Mouse (Mus musculus) midbrain, postnatal 0 days (tissue): Measurements from ENCODE around the gene Slc24a4. TPM values are rescaled to one million over a fixed set of nuclear protein-coding genes. Genes with fewer than 3 reads are reported as not detected.

Experiments used
- ATAC-seq: fragments of 200-750 bp; cut with Nextera tagmentation; 2 replicates; pipeline ENCODE4 v1.8.0; 2017; ENCODE audit warnings: moderate number of reproducible peaks, mild to moderate bottlenecking, moderate TSS enrichment, moderate library complexity; ENCODE audit not compliant: low FRiP score
- DNase-seq: peaks from one replicate; pipeline ENCODE4 v3.0.0-alpha.2; 2015; ENCODE audit warnings: low spot score
- H3K27ac ChIP-seq: fragments of 300-500 bp; sonication (generic); 2 replicates; pipeline ENCODE4 v1.5.1; 2014; ENCODE audit warnings: low read depth, mild to moderate bottlenecking, low read length, mixed read lengths
- H3K27me3 ChIP-seq: fragments of 300-500 bp; sonication (generic); 2 replicates; pipeline ENCODE4 v1.6.1; 2014; ENCODE audit warnings: low read length, control low read depth, mixed read lengths; ENCODE audit not compliant: insufficient read depth
- H3K36me3 ChIP-seq: fragments of 300-500 bp; sonication (generic); 2 replicates; pipeline ENCODE4 v1.6.1; 2014; ENCODE audit warnings: low read length, control low read depth, mixed read lengths; ENCODE audit not compliant: insufficient read depth
- H3K4me1 ChIP-seq: fragments of 300-500 bp; sonication (generic); 2 replicates; pipeline ENCODE4 v1.6.1; 2014; ENCODE audit warnings: mild to moderate bottlenecking, control low read depth, antibody characterized with exemption, low read length, mixed read lengths; ENCODE audit not compliant: insufficient read depth
- H3K4me2 ChIP-seq: fragments of 300-500 bp; sonication (generic); 2 replicates; pipeline ENCODE4 v1.6.1; 2014; ENCODE audit warnings: low read depth, mild to moderate bottlenecking, low read length, mixed read lengths; ENCODE audit not compliant: poor library complexity, severe bottlenecking
- H3K4me3 ChIP-seq: fragments of 300-500 bp; sonication (generic); 2 replicates; pipeline ENCODE4 v1.5.1; 2014; ENCODE audit warnings: low read depth, mild to moderate bottlenecking, low read length, moderate library complexity
- H3K9ac ChIP-seq: fragments of 300-500 bp; sonication (generic); replicated peaks from 2 replicates; pipeline ENCODE4 v1.6.1; 2014; ENCODE audit warnings: mild to moderate bottlenecking, low read length, moderate library complexity, mixed read lengths; ENCODE audit not compliant: poor library complexity, severe bottlenecking
- H3K9me3 ChIP-seq: fragments of 300-500 bp; sonication (generic); 2 replicates; pipeline ENCODE4 v1.6.1; 2016; ENCODE audit warnings: low read length, control low read depth
- CTCF ChIP-seq: IDR thresholded peaks from 2 replicates; pipeline ENCODE4 v1.5.1; 2016; ENCODE audit warnings: antibody characterized with exemption, mild to moderate bottlenecking
- WGBS: fragments of 180-500 bp; shearing (Covaris S2); extraction: QIAGEN DNeasy Blood & Tissue Kit; methylation state at CpG from one replicate; pipeline ENCODE4 v1.1.7; 2014; 5-methylcytosine and 5-hydroxymethylcytosine counted together
- polyA plus RNA-seq: library from polyadenylated mRNA; unstranded; fragments of >200 nt; fragmentation: Nextera tagmentation; extraction: Ambion mirVana; gene quantifications from 2 replicates; pipeline ENCODE4 v1.2.1, GENCODE M21; 2015
- total RNA-seq: library from RNA; depleted of rRNA; stranded (reverse); fragments of >200 nt; gene quantifications from 2 replicates; pipeline ENCODE4 v1.2.3, GENCODE M21; 2014; rRNA removed

The Slc24a4 gene
- 5.0 and 5.3 TPM in 2 replicates for total RNA-seq
- 2.4 and 2.6 TPM in 2 replicates for polyA plus RNA-seq

- TF ChIP-seq CTCF: no peak
- Histone ChIP-seq H3K9ac (peak within 1 kb of the TSS; percentile 44), H3K4me1 (peaks cover 10% of the 10 kb centered on the region; the same call in 1 of the 2 replicates), H3K27me3 (peaks cover 13% of the 10 kb centered on the region), H3K4me2 (peak within 1 kb of the TSS; percentile 96), H3K4me3 (peak within 1 kb of the TSS; percentile 56), H3K9me3 (no peaks in the 10 kb centered on the region), H3K27ac (no peak within 1 kb of the TSS), H3K36me3 (no peaks in the 10 kb centered on the region)
- WGBS: under 1% methylated on average over 29 of the region's 34 CpGs
- ATAC-seq (peak; percentile 48), DNase-seq (no peak)
Observed at GRCm38 (mm10) chr12:102128081-102128790, at the start of gene Slc24a4. Slc24a4 (plus strand) TSS chr12:102128733.

- Histone ChIP-seq H3K4me2 (no peak overlapping the region), H3K4me3 (no peak overlapping the region), H3K36me3 (no peaks in the 10 kb centered on the region), H3K9me3 (no peaks in the 10 kb centered on the region), H3K27me3 (no peaks in the 10 kb centered on the region), H3K4me1 (no peaks in the 10 kb centered on the region), H3K27ac (no peak overlapping the region), H3K9ac (no peak overlapping the region)
- TF ChIP-seq CTCF: no peak
- 83% methylated on average over 13 of the region's 13 CpGs for WGBS
- no peak for ATAC-seq
- no peak for DNase-seq
Observed at GRCm38 (mm10) chr12:102082648-102083425, 45.7 kb upstream of the Slc24a4 start.

GRCm38 (mm10) chr12:102090535-102090934 lies 38.0 kb upstream of the Slc24a4 start:
- H3K4me2 ChIP-seq: no peak overlapping the region
- no peak for ATAC-seq
- no peak for DNase-seq

GRCm38 (mm10) chr12:102092342-102093094 lies 36.0 kb upstream of the Slc24a4 start:
- no peak overlapping the region for H3K27ac ChIP-seq
- no peaks in the 10 kb centered on the region for H3K36me3 ChIP-seq
- H3K9ac ChIP-seq: no peak overlapping the region
- WGBS: 82% methylated on average over 15 of the region's 15 CpGs
- DNase-seq: no peak
- TF ChIP-seq CTCF: no peak
- H3K27me3 ChIP-seq: no peaks in the 10 kb centered on the region
- ATAC-seq: no peak
- H3K4me1 ChIP-seq: no peaks in the 10 kb centered on the region
- H3K4me3 ChIP-seq: no peak overlapping the region
- no peak overlapping the region for H3K4me2 ChIP-seq
- no peaks in the 10 kb centered on the region for H3K9me3 ChIP-seq

More at GRCm38 (mm10) chr12:102090535-102090934, 38.0 kb upstream of the Slc24a4 start:
- no peak overlapping the region for H3K4me3 ChIP-seq
- no peaks in the 10 kb centered on the region for H3K27me3 ChIP-seq
- H3K36me3 ChIP-seq: no peaks in the 10 kb centered on the region
- H3K9me3 ChIP-seq: no peaks in the 10 kb centered on the region
- 94% methylated on average over 1 of the region's 1 CpGs for WGBS
- no peak overlapping the region for H3K9ac ChIP-seq
- no peak for TF ChIP-seq CTCF
- H3K27ac ChIP-seq: no peak overlapping the region
- no peaks in the 10 kb centered on the region for H3K4me1 ChIP-seq

GRCm38 (mm10) chr12:102105990-102106389 lies 22.5 kb upstream of the Slc24a4 start:
- H3K4me1 ChIP-seq: no peaks in the 10 kb centered on the region
- no peak overlapping the region for H3K4me3 ChIP-seq
- H3K27ac ChIP-seq: no peak overlapping the region
- H3K27me3 ChIP-seq: no peaks in the 10 kb centered on the region
- 20% methylated on average over 1 of the region's 1 CpGs for WGBS
- DNase-seq: no peak
- no peaks in the 10 kb centered on the region for H3K36me3 ChIP-seq
- H3K4me2 ChIP-seq: no peak overlapping the region
- ATAC-seq: no peak
- no peak overlapping the region for H3K9ac ChIP-seq
- TF ChIP-seq CTCF: no peak
- H3K9me3 ChIP-seq: no peaks in the 10 kb centered on the region
